Mouse (Mus musculus) adrenal gland, postnatal 36 days (tissue): ENCODE measurements around the gene Gpr141. TPM values are rescaled to one million over a fixed set of nuclear protein-coding genes. Genes with fewer than 3 reads are reported as not detected.

Experiments
- DNase-seq, 2 experiments: peaks; one replicate each; pipeline ENCODE4 v3.0.0; 2021; ENCODE audit warnings: mixed read lengths in 1 of 2
- total RNA-seq, 2 experiments: library from RNA; stranded (reverse); gene quantifications; 2 replicates each; pipeline ENCODE4 v1.2.3; 2021

Gpr141 gene
- total RNA-seq, 2 experiments from 2014 or later: 0.10 to 1.1 TPM

DNA sequence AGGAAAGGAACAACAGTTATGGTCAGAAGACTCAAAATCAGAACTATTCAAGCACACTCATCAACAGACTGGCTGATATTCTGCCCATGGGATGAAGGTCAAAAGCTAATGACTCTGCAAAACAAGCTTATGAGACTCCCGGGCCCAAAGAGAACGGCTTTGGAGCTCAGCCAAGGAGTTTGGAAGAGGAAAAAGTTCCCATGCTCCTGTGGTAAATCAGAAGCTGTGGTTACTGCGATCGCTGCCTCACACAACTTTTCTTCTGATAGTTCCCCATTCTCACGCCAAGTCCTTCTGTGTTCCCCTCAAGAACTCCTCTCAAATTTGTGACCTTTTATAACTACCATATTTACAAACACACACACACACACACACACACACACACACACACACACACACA, 105.1 kb downstream of the Gpr141 start:
- DNase-seq: peak; percentile 46 to 69

- no peak for DNase-seq
These were observed 106.9 kb downstream of the Gpr141 start for GRCm38 (mm10) chr13:19717201-19717600.

DNA sequence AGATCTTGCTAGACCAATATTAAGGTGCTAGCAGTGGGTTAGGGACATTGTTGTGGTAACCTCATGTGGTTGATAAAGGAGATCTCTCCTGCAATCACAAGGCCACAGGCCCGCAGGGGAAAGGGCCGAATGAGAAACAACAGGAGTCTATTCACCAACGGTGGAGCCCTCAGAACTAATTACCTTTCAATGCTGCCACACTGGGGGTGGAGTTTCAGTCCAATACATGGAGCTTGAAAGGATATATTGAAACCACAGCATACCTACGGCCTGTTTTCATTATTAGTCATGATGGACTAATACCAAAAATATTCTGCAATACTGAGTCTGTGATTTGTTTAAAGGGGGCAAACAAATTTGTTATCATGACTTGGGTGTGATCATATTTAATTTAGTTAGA, 120.3 kb downstream of the Gpr141 start:
- no peak for DNase-seq

DNA sequence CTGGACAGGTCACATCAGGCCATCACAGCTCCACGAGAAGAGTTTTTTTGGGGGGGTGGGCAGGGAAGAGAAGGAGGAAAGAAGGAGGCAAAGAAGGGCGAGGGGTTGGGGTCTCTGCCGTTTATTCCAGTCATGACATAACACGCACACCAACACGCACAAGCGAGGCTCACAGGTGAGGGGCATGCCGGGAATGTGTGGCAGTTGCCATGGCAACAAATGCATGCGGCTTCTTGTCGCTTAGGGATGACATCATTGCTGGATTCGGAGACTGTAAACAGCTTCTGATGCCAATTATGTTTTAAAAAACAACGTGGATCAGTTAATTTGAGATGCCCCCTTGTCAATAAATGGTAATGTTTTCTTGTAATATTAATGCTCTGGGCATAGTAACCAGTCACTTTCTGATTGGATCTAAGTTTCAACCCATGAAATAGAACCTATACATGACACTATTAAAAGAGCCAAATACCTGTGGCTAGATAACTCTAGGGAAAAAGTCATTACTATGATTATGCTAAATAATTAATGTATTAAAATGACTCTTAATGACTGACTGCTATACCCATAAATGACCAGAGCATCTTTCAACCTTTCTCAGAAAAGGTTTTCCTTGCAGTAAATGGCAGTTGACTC, 122.5 kb downstream of the Gpr141 start:
- DNase-seq: no peak

- DNase-seq: no peak
These were observed 123.2 kb downstream of the Gpr141 start for GRCm38 (mm10) chr13:19700733-19701442.

Other genes starting within 250 kb of the Gpr141 start
- 10 to 100 TPM; 17.2 to 20.1 TPM for gene Epdr1, start 204.3 kb downstream of the Gpr141 start, total RNA-seq
- 1 to 10 TPM; 3.1 to 4.0 TPM for gene Sfrp4, start 201.2 kb downstream of the Gpr141 start, total RNA-seq
- gene Nme8, start 126.5 kb downstream of the Gpr141 start, total RNA-seq: not detected